Mouse (Mus musculus) kidney, embryonic 16.5 days (tissue): ENCODE results near the gene Chrna1. TPM values are rescaled to one million over a fixed set of nuclear protein-coding genes. Genes with fewer than 3 reads are reported as not detected.

ENCODE experiments used
- ATAC-seq: fragments of 200-750 bp; cut with Nextera tagmentation; 2 replicates; pipeline ENCODE4 v1.8.0; 2017; ENCODE audit warnings: moderate TSS enrichment; ENCODE audit not compliant: low FRiP score, low TSS enrichment
- H3K27ac ChIP-seq: fragments of 300-500 bp; sonication (generic); 2 replicates; pipeline ENCODE4 v1.5.1; 2014; ENCODE audit warnings: low read length
- H3K27me3 ChIP-seq: fragments of 300-500 bp; sonication (generic); 2 replicates; pipeline ENCODE4 v1.6.1; 2014; ENCODE audit warnings: low read length, control low read depth, mixed read lengths; ENCODE audit not compliant: insufficient read depth
- H3K36me3 ChIP-seq: fragments of 300-500 bp; sonication (generic); 2 replicates; pipeline ENCODE4 v1.6.1; 2014; ENCODE audit warnings: low read length, control low read depth, mixed read lengths; ENCODE audit not compliant: insufficient read depth
- H3K4me1 ChIP-seq: fragments of 300-500 bp; sonication (generic); 2 replicates; pipeline ENCODE4 v1.6.1; 2014; ENCODE audit warnings: low read length, control low read depth, mixed read lengths; ENCODE audit not compliant: insufficient read depth
- H3K4me2 ChIP-seq: fragments of 300-500 bp; sonication (generic); replicated peaks from 2 replicates; pipeline ENCODE4 v1.6.1; 2014; ENCODE audit warnings: low read depth, low read length
- H3K4me3 ChIP-seq: fragments of 300-500 bp; sonication (generic); 2 replicates; pipeline ENCODE4 v1.5.1; 2014; ENCODE audit warnings: mild to moderate bottlenecking, low read length
- H3K9ac ChIP-seq: fragments of 300-500 bp; sonication (generic); replicated peaks from 2 replicates; pipeline ENCODE4 v1.6.1; 2014; ENCODE audit warnings: low read length
- H3K9me3 ChIP-seq: fragments of 300-500 bp; sonication (generic); 2 replicates; pipeline ENCODE4 v1.6.1; 2016; ENCODE audit warnings: low read length, control low read depth
- WGBS: fragments of 180-500 bp; shearing (Covaris S2); extraction: QIAGEN DNeasy Blood & Tissue Kit; methylation state at CpG from one replicate; pipeline ENCODE4 v1.1.7; 2014; 5-methylcytosine and 5-hydroxymethylcytosine counted together
- polyA plus RNA-seq: library from polyadenylated mRNA; unstranded; fragments of >200 nt; fragmentation: Nextera tagmentation; extraction: Ambion mirVana; gene quantifications from 2 replicates; pipeline ENCODE4 v1.2.1, GENCODE M21; 2015

Gene Chrna1
- 0.36 and 0.72 TPM in 2 replicates for polyA plus RNA-seq

- Histone ChIP-seq H3K4me3 (no peak within 1 kb of the TSS), H3K36me3 (no peaks in the 10 kb centered on the region), H3K27me3 (no peaks in the 10 kb centered on the region), H3K27ac (no peak within 1 kb of the TSS), H3K9me3 (no peaks in the 10 kb centered on the region), H3K4me2 (no peak within 1 kb of the TSS), H3K4me1 (peaks cover 2% of the 10 kb centered on the region; the same call in 1 of the 2 replicates), H3K9ac (no peak within 1 kb of the TSS)
- no peak for ATAC-seq
- 94% methylated on average over 9 of the region's 9 CpGs for WGBS
Observed at GRCm38 (mm10) chr2:73580166-73580565, at the start of gene Chrna1. Chrna1 (minus strand) TSS chr2:73580338.

GRCm38 (mm10) chr2:73618486-73619052, 38.4 kb upstream of the Chrna1 start:
- peaks cover 5% of the 10 kb centered on the region; the same call in 1 of the 2 replicates for H3K4me1 ChIP-seq
- no peaks in the 10 kb centered on the region for H3K27me3 ChIP-seq
- WGBS = 49% methylated on average over 4 of the region's 4 CpGs
- H3K4me3 ChIP-seq = no peak overlapping the region
- H3K9me3 ChIP-seq = no peaks in the 10 kb centered on the region
- H3K4me2 ChIP-seq = no peak overlapping the region
- H3K27ac ChIP-seq = no peak overlapping the region
- no peak overlapping the region for H3K9ac ChIP-seq
- H3K36me3 ChIP-seq = peaks cover 18% of the 10 kb centered on the region
- peak; percentile 54; the same call in 1 of the 2 replicates for ATAC-seq

GRCm38 (mm10) chr2:73616434-73617057, 36.4 kb upstream of the Chrna1 start:
- Histone ChIP-seq H3K4me1 (peaks cover 5% of the 10 kb centered on the region; the same call in 1 of the 2 replicates), H3K27me3 (no peaks in the 10 kb centered on the region), H3K27ac (no peak overlapping the region), H3K9me3 (no peaks in the 10 kb centered on the region), H3K4me3 (no peak overlapping the region), H3K36me3 (0 out of 2 replicates have a peak, but pooled peaks cover 5% of the 10 kb centered on the region), H3K4me2 (no peak overlapping the region), H3K9ac (no peak overlapping the region)
- ATAC-seq = no peak
- WGBS = 82% methylated on average over 17 of the region's 17 CpGs

GRCm38 (mm10) chr2:73615456-73615855, 35.3 kb upstream of the Chrna1 start:
- H3K9me3 ChIP-seq = no peaks in the 10 kb centered on the region

GRCm38 (mm10) chr2:73614303-73614702, 34.2 kb upstream of the Chrna1 start:
- H3K36me3 ChIP-seq = 0 out of 2 replicates have a peak, but pooled peaks cover 5% of the 10 kb centered on the region
- 97% methylated on average over 8 of the region's 8 CpGs for WGBS
- no peak overlapping the region for H3K9ac ChIP-seq
- no peak overlapping the region for H3K27ac ChIP-seq
- ATAC-seq = no peak
- no peak overlapping the region for H3K4me2 ChIP-seq
- no peaks in the 10 kb centered on the region for H3K27me3 ChIP-seq
- no peaks in the 10 kb centered on the region for H3K9me3 ChIP-seq
- H3K4me3 ChIP-seq = no peak overlapping the region
- H3K4me1 ChIP-seq = peaks cover 7% of the 10 kb centered on the region; the same call in 1 of the 2 replicates

More at GRCm38 (mm10) chr2:73615456-73615855, 35.3 kb upstream of the Chrna1 start:
- Histone ChIP-seq H3K4me2 (no peak overlapping the region), H3K4me1 (peaks cover 5% of the 10 kb centered on the region; the same call in 1 of the 2 replicates), H3K27me3 (no peaks in the 10 kb centered on the region), H3K36me3 (0 out of 2 replicates have a peak, but pooled peaks cover 5% of the 10 kb centered on the region), H3K27ac (no peak overlapping the region), H3K4me3 (no peak overlapping the region), H3K9ac (no peak overlapping the region)
- no peak for ATAC-seq
- WGBS = 69% methylated on average over 5 of the region's 5 CpGs

- WGBS = 71% methylated on average over 7 of the region's 7 CpGs
- Histone ChIP-seq H3K9me3 (no peaks in the 10 kb centered on the region), H3K27me3 (no peaks in the 10 kb centered on the region), H3K9ac (no peak overlapping the region), H3K4me2 (no peak overlapping the region), H3K27ac (no peak overlapping the region), H3K36me3 (0 out of 2 replicates have a peak, but pooled peaks cover 5% of the 10 kb centered on the region), H3K4me3 (no peak overlapping the region), H3K4me1 (peaks cover 5% of the 10 kb centered on the region; the same call in 1 of the 2 replicates)
- no peak for ATAC-seq
Observed at GRCm38 (mm10) chr2:73612941-73613340, 32.8 kb upstream of the Chrna1 start.

GRCm38 (mm10) chr2:73612367-73612914, 32.3 kb upstream of the Chrna1 start:
- no peak for ATAC-seq
- no peak overlapping the region for H3K4me2 ChIP-seq
- no peak overlapping the region for H3K27ac ChIP-seq
- no peaks in the 10 kb centered on the region for H3K9me3 ChIP-seq
- 0 out of 2 replicates have a peak, but pooled peaks cover 5% of the 10 kb centered on the region for H3K36me3 ChIP-seq
- no peaks in the 10 kb centered on the region for H3K27me3 ChIP-seq
- H3K9ac ChIP-seq = no peak overlapping the region
- peaks cover 6% of the 10 kb centered on the region; the same call in 1 of the 2 replicates for H3K4me1 ChIP-seq
- 87% methylated on average over 6 of the region's 6 CpGs for WGBS
- no peak overlapping the region for H3K4me3 ChIP-seq

GRCm38 (mm10) chr2:73611798-73612197, 31.7 kb upstream of the Chrna1 start:
- no peak overlapping the region for H3K4me2 ChIP-seq
- no peak overlapping the region for H3K27ac ChIP-seq
- 0 out of 2 replicates have a peak, but pooled peaks cover 5% of the 10 kb centered on the region for H3K36me3 ChIP-seq
- 44% methylated on average over 6 of the region's 6 CpGs for WGBS
- no peaks in the 10 kb centered on the region for H3K27me3 ChIP-seq
- no peak overlapping the region for H3K4me3 ChIP-seq
- no peaks in the 10 kb centered on the region for H3K9me3 ChIP-seq
- ATAC-seq = no peak
- H3K4me1 ChIP-seq = peaks cover 6% of the 10 kb centered on the region; the same call in 1 of the 2 replicates
- H3K9ac ChIP-seq = no peak overlapping the region

GRCm38 (mm10) chr2:73609724-73610210, 29.6 kb upstream of the Chrna1 start:
- peaks cover 10% of the 10 kb centered on the region for H3K4me1 ChIP-seq
- H3K36me3 ChIP-seq = 0 out of 2 replicates have a peak, but pooled peaks cover 3% of the 10 kb centered on the region
- H3K27ac ChIP-seq = no peak overlapping the region
- no peak for ATAC-seq
- no peak overlapping the region for H3K4me2 ChIP-seq
- H3K9me3 ChIP-seq = no peaks in the 10 kb centered on the region
- H3K4me3 ChIP-seq = no peak overlapping the region
- no peaks in the 10 kb centered on the region for H3K27me3 ChIP-seq
- 78% methylated on average over 3 of the region's 3 CpGs for WGBS
- H3K9ac ChIP-seq = no peak overlapping the region
